Mouse (Mus musculus) midbrain, embryonic 15.5 days (tissue): ENCODE measurements around the gene C530025M09Rik. TPM values are rescaled to one million over a fixed set of nuclear protein-coding genes. Genes with fewer than 3 reads are reported as not detected.

Experiments
- ATAC-seq: fragments of 200-750 bp; cut with Nextera tagmentation; replicated peaks from 2 replicates; pipeline ENCODE4 v1.8.0; 2017; ENCODE audit warnings: moderate TSS enrichment
- H3K27ac ChIP-seq: fragments of 300-500 bp; sonication (generic); 2 replicates; pipeline ENCODE4 v1.5.1; 2015; ENCODE audit warnings: mild to moderate bottlenecking, inconsistent platforms
- H3K27me3 ChIP-seq: fragments of 300-500 bp; sonication (generic); replicated peaks from 2 replicates; pipeline ENCODE4 v1.6.1; 2015; ENCODE audit warnings: inconsistent platforms
- H3K36me3 ChIP-seq: fragments of 300-500 bp; sonication (generic); replicated peaks from 2 replicates; pipeline ENCODE4 v1.6.1; 2015; ENCODE audit warnings: inconsistent platforms
- H3K4me1 ChIP-seq: fragments of 300-500 bp; sonication (generic); 2 replicates; pipeline ENCODE4 v1.6.1; 2015; ENCODE audit warnings: inconsistent platforms
- H3K4me2 ChIP-seq: fragments of 300-500 bp; sonication (generic); 2 replicates; pipeline ENCODE4 v1.6.1; 2015; ENCODE audit warnings: inconsistent platforms, mild to moderate bottlenecking, moderate library complexity
- H3K4me3 ChIP-seq: fragments of 300-500 bp; sonication (generic); 2 replicates; pipeline ENCODE4 v1.5.1; 2015; ENCODE audit warnings: mild to moderate bottlenecking, inconsistent platforms
- H3K9ac ChIP-seq: fragments of 300-500 bp; sonication (generic); 2 replicates; pipeline ENCODE4 v1.6.1; 2015; ENCODE audit warnings: mild to moderate bottlenecking, inconsistent platforms
- H3K9me3 ChIP-seq: fragments of 300-500 bp; sonication (generic); 2 replicates; pipeline ENCODE4 v1.6.1; 2016; ENCODE audit warnings: inconsistent platforms
- WGBS: fragments of 180-500 bp; shearing (Covaris S2); methylation state at CpG from one replicate; pipeline ENCODE4 v1.1.7; 2015; ENCODE audit warnings: mixed read lengths; 5-methylcytosine and 5-hydroxymethylcytosine counted together
- polyA plus RNA-seq: library from polyadenylated mRNA; unstranded; fragments of >200 nt; fragmentation: Nextera tagmentation; extraction: Ambion mirVana; gene quantifications from 2 replicates; pipeline ENCODE4 v1.2.1, GENCODE M21; 2015

The C530025M09Rik gene
- 1.00 and 1.3 TPM in 2 replicates for polyA plus RNA-seq

DNA sequence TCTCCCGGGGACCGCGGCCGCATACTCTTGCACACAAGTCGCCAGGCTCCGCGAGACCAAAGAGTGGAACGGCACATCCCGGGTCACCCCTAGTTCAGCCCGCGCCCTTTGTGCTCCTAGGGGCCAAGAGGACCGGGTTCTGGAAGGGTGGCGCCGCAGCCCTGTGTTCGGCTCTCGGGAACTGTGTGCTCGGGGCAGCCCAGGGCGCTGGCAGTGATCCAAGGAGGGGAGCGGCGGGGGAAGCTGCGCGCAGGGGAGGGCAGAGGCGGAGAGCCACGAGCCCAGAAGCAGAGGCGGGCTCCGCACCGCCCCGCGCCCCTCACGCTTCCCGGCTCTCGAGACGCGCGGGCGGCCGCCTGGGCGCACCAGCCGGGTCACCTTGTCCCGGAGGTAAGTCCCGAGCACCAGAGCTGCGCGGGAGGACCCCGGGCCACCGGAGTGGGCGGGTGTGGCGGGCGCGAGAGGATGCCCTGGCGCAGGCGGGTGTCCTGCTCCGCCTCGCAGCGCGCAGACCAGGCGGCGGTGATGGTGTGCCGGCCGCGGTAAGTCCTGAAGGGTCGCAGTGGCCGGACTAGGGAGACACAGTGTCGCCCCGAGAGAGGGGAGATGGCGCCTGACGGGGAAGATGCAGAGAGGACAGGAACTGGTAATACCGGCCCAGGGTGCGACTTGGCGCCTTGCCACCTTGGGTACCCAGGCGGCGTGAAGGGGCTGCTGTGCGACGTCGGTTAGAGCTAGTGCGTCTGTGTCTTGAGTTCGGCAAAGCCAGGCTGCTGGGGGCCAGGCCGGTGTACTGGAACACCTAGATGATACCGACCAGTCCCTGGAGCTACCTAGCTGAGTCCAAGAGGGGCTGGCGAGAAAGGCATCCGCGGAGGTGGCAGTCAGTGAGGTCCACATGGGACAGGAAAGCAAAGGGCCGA lies at the start of gene C530025M09Rik:
Gene C530025M09Rik (minus strand): TSS at position 678 of the 923 bp plus-strand sequence.
- under 1% methylated on average over 82 of the region's 82 CpGs for WGBS
- H3K27me3 ChIP-seq = peaks cover 19% of the 10 kb centered on the region
- ATAC-seq = peak; percentile 90
- H3K4me3 ChIP-seq = peak within 1 kb of the TSS; percentile 66
- peak within 1 kb of the TSS; percentile 32 for H3K27ac ChIP-seq
- peaks cover 15% of the 10 kb centered on the region for H3K4me1 ChIP-seq
- no peaks in the 10 kb centered on the region for H3K36me3 ChIP-seq
- H3K9ac ChIP-seq = peak within 1 kb of the TSS; percentile 58
- H3K9me3 ChIP-seq = no peaks in the 10 kb centered on the region
- peak within 1 kb of the TSS; percentile 80 for H3K4me2 ChIP-seq

DNA sequence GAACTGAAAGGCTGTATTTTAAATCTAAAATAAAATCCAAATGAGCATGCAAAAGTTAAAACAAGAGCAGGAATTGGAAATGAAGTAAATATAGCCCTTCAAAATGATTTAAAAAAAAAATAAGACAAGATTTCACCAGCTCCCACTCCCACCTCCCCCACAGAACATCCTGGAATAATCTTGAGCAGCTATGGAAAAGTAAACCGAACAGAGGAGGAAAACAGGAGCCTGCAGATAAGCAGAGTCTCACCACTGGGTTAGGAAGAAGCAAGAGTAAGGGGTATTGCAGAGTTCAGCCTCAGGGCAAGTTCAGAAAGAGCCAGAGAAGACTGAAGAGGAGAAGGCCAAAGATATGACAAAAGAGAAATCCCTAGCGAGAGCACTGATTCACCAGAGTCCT lies 46.9 kb upstream of the C530025M09Rik start:
- Histone ChIP-seq H3K4me1 (no peaks in the 10 kb centered on the region), H3K27ac (no peak overlapping the region), H3K4me2 (no peak overlapping the region), H3K36me3 (no peaks in the 10 kb centered on the region), H3K4me3 (no peak overlapping the region), H3K27me3 (no peaks in the 10 kb centered on the region), H3K9me3 (no peaks in the 10 kb centered on the region), H3K9ac (no peak overlapping the region)
- 76% methylated on average over 2 of the region's 2 CpGs for WGBS
- ATAC-seq = no peak

DNA sequence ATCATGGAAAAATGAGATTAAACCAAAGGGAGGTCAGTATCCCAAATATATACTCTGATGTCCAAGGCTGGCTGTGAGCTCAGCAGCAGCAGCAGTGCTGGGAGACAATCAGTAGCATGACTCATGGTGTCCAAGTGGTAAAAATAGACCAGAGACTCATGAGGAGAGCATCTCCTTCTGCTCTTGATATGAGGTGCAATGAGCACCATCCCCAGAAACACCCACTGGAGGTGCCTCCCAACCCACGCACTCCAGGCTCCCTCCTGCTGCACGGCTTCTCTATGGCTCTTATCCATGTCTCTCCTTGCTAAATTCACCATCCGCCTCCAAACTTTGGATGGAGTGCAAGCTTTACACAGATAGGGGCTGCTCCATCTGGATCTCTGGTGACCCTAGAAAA lies 42.3 kb upstream of the C530025M09Rik start:
- Histone ChIP-seq H3K4me1 (no peaks in the 10 kb centered on the region), H3K4me3 (no peak overlapping the region), H3K27me3 (no peaks in the 10 kb centered on the region), H3K27ac (no peak overlapping the region), H3K4me2 (no peak overlapping the region), H3K9ac (no peak overlapping the region), H3K9me3 (no peaks in the 10 kb centered on the region), H3K36me3 (no peaks in the 10 kb centered on the region)
- no peak for ATAC-seq
- WGBS = 90% methylated on average over 3 of the region's 3 CpGs

DNA sequence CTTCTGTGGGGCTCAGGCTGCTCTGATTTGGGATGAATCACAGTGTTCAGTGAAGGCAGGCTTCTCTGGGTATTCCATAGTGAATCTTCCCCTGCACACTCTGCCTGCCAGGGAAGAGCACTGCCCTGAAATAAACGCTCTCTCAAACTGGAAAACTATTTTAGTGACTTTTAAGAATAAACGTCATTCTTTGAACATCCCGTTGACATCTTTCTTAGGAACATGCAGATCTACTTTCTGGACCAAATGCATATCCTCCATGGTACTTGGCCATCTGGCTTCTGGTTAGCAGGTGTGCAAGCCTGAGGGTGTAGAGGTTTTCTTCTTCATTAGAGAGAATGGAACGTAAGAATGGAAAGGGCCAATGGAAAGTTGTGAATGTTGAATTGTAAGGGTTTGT lies 41.5 kb upstream of the C530025M09Rik start:
- no peaks in the 10 kb centered on the region for H3K27me3 ChIP-seq
- H3K9me3 ChIP-seq = no peaks in the 10 kb centered on the region

DNA sequence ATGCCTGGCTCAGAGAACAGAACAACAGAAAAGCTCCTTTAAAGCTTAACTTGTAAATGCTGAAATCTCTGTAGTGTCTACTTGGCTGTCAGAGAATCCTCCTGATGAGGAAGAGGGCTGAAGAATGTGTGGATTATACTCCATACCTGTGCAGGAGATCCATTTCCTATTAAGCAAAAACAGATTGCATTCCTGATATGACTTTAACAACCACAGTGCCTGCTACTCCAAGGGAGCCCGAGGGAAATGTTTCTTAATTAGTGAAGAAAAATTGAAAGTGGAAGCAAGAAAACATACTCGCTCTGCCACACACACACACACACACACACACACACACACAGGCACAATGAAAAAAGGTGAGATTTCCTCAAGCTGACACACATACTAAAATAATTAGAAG lies 39.5 kb upstream of the C530025M09Rik start:
- H3K27me3 ChIP-seq = no peaks in the 10 kb centered on the region
- H3K4me2 ChIP-seq = no peak overlapping the region
- H3K36me3 ChIP-seq = no peaks in the 10 kb centered on the region
- 69% methylated on average over 2 of the region's 2 CpGs for WGBS
- ATAC-seq = 0 out of 2 replicates have a peak, but pooled peaks have one; percentile 30
- H3K9ac ChIP-seq = no peak overlapping the region
- no peak overlapping the region for H3K27ac ChIP-seq
- no peak overlapping the region for H3K4me3 ChIP-seq
- no peaks in the 10 kb centered on the region for H3K9me3 ChIP-seq
- H3K4me1 ChIP-seq = no peaks in the 10 kb centered on the region

More for the DNA sequence above, 41.5 kb upstream of the C530025M09Rik start:
- Histone ChIP-seq H3K9ac (no peak overlapping the region), H3K36me3 (no peaks in the 10 kb centered on the region), H3K27ac (no peak overlapping the region), H3K4me2 (no peak overlapping the region), H3K4me3 (no peak overlapping the region), H3K4me1 (no peaks in the 10 kb centered on the region)
- WGBS = 92% methylated on average over 4 of the region's 4 CpGs
- ATAC-seq = no peak

DNA sequence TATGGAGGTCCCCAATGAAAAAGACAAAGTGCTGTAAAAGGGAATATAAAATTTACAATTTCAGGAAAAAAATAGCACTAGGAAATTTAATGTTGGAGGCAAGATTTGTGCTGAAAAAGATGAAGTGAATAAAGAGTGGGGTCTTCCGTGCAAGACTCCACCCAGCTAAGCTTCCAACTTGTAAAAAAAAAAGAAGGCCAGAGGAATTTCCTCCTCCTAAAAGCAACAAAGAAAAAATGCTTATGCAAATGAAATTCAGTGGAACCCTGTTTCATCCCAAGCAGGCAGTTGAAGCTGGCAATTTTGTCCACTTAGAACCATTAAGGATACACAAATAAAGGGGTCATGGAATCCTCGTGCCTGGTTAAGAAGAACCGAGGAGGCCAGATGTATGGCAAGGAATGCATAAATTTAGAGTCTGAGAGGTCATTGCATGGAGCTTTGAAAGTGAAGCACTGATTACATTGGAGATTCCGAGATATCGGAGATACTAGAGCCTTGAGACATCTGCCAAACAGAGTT lies 35.0 kb upstream of the C530025M09Rik start:
- 67% methylated on average over 5 of the region's 5 CpGs for WGBS
- ATAC-seq = no peak
- H3K9ac ChIP-seq = no peak overlapping the region

DNA sequence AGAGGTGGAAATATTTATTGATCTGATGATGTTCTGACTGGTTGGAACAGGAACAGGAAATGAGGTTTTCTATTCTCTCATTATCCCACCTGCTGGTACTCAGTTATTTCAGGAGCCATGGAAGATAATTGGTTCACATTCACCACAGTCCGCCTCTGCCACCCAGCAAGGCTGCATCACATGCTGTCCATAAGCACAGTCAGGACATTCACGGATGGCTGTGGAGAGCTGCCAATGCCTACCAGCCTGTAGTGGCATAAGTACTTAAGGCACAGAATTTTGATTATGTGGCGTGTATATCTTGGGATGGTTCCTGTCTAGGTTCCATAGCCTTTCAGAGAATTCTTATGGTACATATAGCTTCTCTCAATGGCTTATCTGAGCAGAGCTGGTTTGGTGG lies 30.0 kb upstream of the C530025M09Rik start:
- WGBS = 85% methylated on average over 3 of the region's 3 CpGs
- Histone ChIP-seq H3K4me1 (no peaks in the 10 kb centered on the region), H3K4me2 (no peak overlapping the region), H3K4me3 (no peak overlapping the region), H3K27me3 (no peaks in the 10 kb centered on the region), H3K9me3 (no peaks in the 10 kb centered on the region), H3K36me3 (no peaks in the 10 kb centered on the region), H3K9ac (no peak overlapping the region), H3K27ac (no peak overlapping the region)
- ATAC-seq = no peak

More for the DNA sequence above, 35.0 kb upstream of the C530025M09Rik start:
- no peak overlapping the region for H3K4me2 ChIP-seq
- no peak overlapping the region for H3K4me3 ChIP-seq
- H3K9me3 ChIP-seq = no peaks in the 10 kb centered on the region
- no peak overlapping the region for H3K27ac ChIP-seq
- no peaks in the 10 kb centered on the region for H3K27me3 ChIP-seq
- no peaks in the 10 kb centered on the region for H3K36me3 ChIP-seq
- no peaks in the 10 kb centered on the region for H3K4me1 ChIP-seq

DNA sequence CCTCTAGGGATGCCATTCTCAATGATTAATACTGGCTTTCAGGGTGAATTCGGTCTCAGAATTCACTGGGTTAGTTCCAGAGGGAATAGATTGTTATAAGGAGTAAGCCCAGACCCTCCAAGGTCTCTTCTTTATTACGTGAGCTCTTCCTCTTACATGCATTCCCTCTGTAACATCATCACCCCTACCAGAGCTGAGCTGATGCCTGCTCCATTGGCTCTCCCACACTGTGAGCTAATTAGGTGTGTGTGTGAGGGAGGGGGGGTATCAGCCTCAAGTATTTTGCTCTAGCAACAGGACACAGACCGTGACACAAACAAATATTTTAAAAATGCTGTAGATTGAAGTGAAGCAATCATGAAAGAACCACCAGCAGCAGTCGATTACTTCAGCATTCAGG lies 17.8 kb upstream of the C530025M09Rik start:
- Histone ChIP-seq H3K4me1 (no peaks in the 10 kb centered on the region), H3K27ac (no peak overlapping the region), H3K4me3 (no peak overlapping the region), H3K36me3 (no peaks in the 10 kb centered on the region), H3K9me3 (no peaks in the 10 kb centered on the region), H3K27me3 (no peaks in the 10 kb centered on the region), H3K9ac (no peak overlapping the region), H3K4me2 (no peak overlapping the region)
- ATAC-seq = 0 out of 2 replicates have a peak, but pooled peaks have one; percentile 54
- WGBS = 73% methylated on average over 4 of the region's 4 CpGs

DNA sequence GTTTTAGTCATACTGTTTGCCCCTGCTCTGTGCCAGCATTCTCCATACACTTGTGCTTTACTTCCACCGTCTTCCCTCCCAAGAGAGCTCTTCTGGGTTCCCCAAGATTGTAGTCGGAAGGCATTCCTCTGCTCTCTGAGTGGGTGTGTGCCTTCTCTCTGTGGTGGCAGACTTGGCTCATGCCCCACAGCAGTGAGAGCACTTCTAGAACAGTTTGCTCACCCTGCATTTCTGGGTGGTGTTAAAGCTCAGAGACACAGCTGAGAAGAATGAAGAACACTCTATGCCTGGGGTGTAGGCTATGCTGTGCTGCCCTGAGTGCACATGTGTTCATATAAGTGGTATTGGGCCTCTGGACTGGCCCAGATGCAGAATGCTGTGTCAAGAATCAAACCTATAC lies 13.6 kb upstream of the C530025M09Rik start:
- no peaks in the 10 kb centered on the region for H3K4me1 ChIP-seq
- H3K36me3 ChIP-seq = no peaks in the 10 kb centered on the region
- no peak for ATAC-seq
- no peak overlapping the region for H3K9ac ChIP-seq
- no peaks in the 10 kb centered on the region for H3K9me3 ChIP-seq
- H3K4me3 ChIP-seq = no peak overlapping the region
- WGBS = 77% methylated on average over 2 of the region's 2 CpGs
- no peaks in the 10 kb centered on the region for H3K27me3 ChIP-seq
- no peak overlapping the region for H3K27ac ChIP-seq
- no peak overlapping the region for H3K4me2 ChIP-seq

DNA sequence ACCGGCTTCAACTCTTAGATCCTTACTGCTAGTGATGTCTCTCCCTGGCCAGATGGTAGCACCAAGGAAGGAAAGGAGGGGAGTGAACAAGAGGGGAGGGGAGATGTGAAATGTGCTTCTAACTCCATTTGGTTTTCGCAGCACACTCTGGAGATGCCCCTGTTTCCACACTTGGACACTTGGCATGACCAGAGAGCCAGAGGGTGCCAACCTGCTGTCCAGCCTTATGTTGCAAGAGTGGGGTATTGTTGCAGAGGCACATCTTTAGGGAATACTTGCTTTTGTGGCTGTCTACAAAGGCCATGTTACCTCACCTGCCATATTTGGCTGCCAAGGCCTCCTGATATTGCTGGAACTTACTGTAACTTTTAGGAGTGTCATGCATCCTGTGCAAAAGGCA lies 8.7 kb upstream of the C530025M09Rik start:
- WGBS = 96% methylated on average over 2 of the region's 2 CpGs
- H3K4me2 ChIP-seq = no peak overlapping the region
- no peaks in the 10 kb centered on the region for H3K9me3 ChIP-seq
- H3K4me3 ChIP-seq = no peak overlapping the region
- no peak for ATAC-seq
- no peaks in the 10 kb centered on the region for H3K27me3 ChIP-seq
- no peaks in the 10 kb centered on the region for H3K4me1 ChIP-seq
- H3K9ac ChIP-seq = no peak overlapping the region
- no peak overlapping the region for H3K27ac ChIP-seq
- no peaks in the 10 kb centered on the region for H3K36me3 ChIP-seq

DNA sequence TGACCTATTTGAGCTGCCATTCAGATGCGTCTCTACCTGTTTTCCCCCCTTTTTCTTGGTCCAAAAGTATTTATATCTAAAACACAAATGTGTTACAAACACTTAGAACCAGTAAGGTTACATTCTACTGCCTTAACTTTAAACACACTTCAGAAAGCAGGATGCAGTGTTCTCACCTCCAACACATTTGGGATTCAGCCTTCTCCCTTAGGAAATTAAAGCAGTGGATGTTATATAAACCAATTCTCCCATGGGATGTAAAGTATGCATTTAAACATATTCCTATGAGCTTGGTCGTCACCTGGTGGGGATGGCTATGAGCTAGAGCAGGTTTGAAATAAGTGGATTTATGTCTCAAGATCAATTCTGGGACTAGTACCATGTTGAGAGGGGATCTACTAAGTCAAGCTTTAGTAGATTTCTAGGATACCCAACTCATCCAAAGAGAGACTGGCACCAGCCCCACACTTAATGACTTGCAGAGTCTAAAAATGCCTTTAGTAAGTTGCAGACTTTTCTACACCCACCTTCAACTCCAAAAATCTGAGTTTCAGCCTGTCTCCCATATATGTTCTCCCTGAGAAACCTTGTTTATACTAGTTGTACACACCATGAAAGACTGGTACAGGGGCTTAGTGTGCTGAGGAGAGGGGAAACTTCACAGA lies 5.6 kb upstream of the C530025M09Rik start:
- Histone ChIP-seq H3K4me2 (no peak overlapping the region), H3K9me3 (no peaks in the 10 kb centered on the region), H3K4me1 (peaks cover 11% of the 10 kb centered on the region), H3K27ac (no peak overlapping the region), H3K27me3 (peaks cover 17% of the 10 kb centered on the region), H3K9ac (no peak overlapping the region), H3K4me3 (no peak overlapping the region), H3K36me3 (no peaks in the 10 kb centered on the region)
- WGBS = 84% methylated on average over 2 of the region's 2 CpGs
- no peak for ATAC-seq

DNA sequence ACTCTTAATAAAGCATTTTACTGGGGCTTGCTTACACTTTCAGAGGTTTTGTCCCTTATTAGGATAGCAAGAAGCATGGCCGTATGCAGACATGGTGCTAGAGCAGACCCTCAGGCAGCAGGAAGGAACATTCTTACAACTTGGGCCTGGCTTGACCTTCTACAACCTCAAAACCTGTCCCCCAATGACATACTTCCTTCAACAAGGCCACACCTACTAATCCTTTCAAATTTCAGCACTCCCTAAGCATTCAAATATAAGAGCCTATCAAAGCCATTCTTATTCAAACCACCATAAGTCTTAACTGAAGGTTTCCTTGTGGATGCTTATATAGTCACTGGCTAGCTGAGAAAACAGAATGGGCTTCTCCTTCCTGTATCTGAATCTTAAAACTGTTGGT lies 4.1 kb upstream of the C530025M09Rik start:
- ATAC-seq = no peak
- no peak overlapping the region for H3K4me2 ChIP-seq
- WGBS = 89% methylated on average over 1 of the region's 1 CpGs
- H3K4me1 ChIP-seq = peaks cover 15% of the 10 kb centered on the region
- H3K36me3 ChIP-seq = no peaks in the 10 kb centered on the region
- H3K9ac ChIP-seq = no peak overlapping the region
- H3K4me3 ChIP-seq = no peak overlapping the region
- H3K9me3 ChIP-seq = no peaks in the 10 kb centered on the region
- H3K27me3 ChIP-seq = peaks cover 19% of the 10 kb centered on the region
- H3K27ac ChIP-seq = no peak overlapping the region
